Mouse (Mus musculus) right cerebral cortex, adult 2 months (tissue): ENCODE results near the gene Igf1r.

Source experiments
- DNase-seq, 2 experiments: peaks; one replicate each; pipeline ENCODE4 v3.0.0; 2021 to 2022; ENCODE audit warnings: low spot score in 2 of 2

Gene Igf1r

GRCm38 (mm10) chr7:67952777-67953700, at the start of gene Igf1r:
Gene Igf1r, plus strand, starts transcription at chr7:67952827.
- DNase-seq, result peak in 1 of 2 experiments; percentile 34

GRCm38 (mm10) chr7:67906358-67906757, 46.3 kb upstream of the Igf1r start:
- no peak for DNase-seq

GRCm38 (mm10) chr7:67907786-67908400, 44.7 kb upstream of the Igf1r start:
- DNase-seq, result no peak

- DNase-seq, result peak in 1 of 2 experiments; percentile 13
Measured at GRCm38 (mm10) chr7:67910528-67910927, 42.1 kb upstream of the Igf1r start.

- no peak for DNase-seq
Measured at GRCm38 (mm10) chr7:67910947-67911346, 41.7 kb upstream of the Igf1r start.

- no peak for DNase-seq
Measured at GRCm38 (mm10) chr7:67911841-67912240, 40.8 kb upstream of the Igf1r start.

GRCm38 (mm10) chr7:67916960-67917359, 35.7 kb upstream of the Igf1r start:
- no peak for DNase-seq

GRCm38 (mm10) chr7:67917753-67918152, 34.9 kb upstream of the Igf1r start:
- no peak for DNase-seq

- no peak for DNase-seq
Measured at GRCm38 (mm10) chr7:67919467-67919866, 33.2 kb upstream of the Igf1r start.

- DNase-seq, result no peak
Measured at GRCm38 (mm10) chr7:67924215-67924614, 28.4 kb upstream of the Igf1r start.

- DNase-seq, result no peak
Measured at GRCm38 (mm10) chr7:67930132-67930531, 22.5 kb upstream of the Igf1r start.

GRCm38 (mm10) chr7:67936801-67937200, 15.8 kb upstream of the Igf1r start:
- no peak for DNase-seq

GRCm38 (mm10) chr7:67943805-67944204, 8.8 kb upstream of the Igf1r start:
- no peak for DNase-seq

GRCm38 (mm10) chr7:67946901-67947300, 5.7 kb upstream of the Igf1r start:
- DNase-seq, result no peak

GRCm38 (mm10) chr7:67950346-67950814, 2.2 kb upstream of the Igf1r start:
- DNase-seq, result peak; percentile 26 to 35

GRCm38 (mm10) chr7:67950815-67951531, 1.7 kb upstream of the Igf1r start:
- DNase-seq, result peak; percentile 78 to 84

GRCm38 (mm10) chr7:67951532-67952035, 1.0 kb upstream of the Igf1r start:
- peak; percentile 91 to 93 for DNase-seq

- peak; percentile 79 for DNase-seq
Measured at GRCm38 (mm10) chr7:67952036-67952681, 468 bp upstream of the Igf1r start.

- no peak for DNase-seq
Measured at GRCm38 (mm10) chr7:67953764-67954242, 1.2 kb downstream of the Igf1r start.

GRCm38 (mm10) chr7:67954591-67955185, 2.1 kb downstream of the Igf1r start:
- DNase-seq, result no peak

- no peak for DNase-seq
Measured at GRCm38 (mm10) chr7:67955276-67955675, 2.6 kb downstream of the Igf1r start.
